Mouse (Mus musculus): ENCODE results near the gene Ankrd55.

Ankrd55 gene

DNA sequence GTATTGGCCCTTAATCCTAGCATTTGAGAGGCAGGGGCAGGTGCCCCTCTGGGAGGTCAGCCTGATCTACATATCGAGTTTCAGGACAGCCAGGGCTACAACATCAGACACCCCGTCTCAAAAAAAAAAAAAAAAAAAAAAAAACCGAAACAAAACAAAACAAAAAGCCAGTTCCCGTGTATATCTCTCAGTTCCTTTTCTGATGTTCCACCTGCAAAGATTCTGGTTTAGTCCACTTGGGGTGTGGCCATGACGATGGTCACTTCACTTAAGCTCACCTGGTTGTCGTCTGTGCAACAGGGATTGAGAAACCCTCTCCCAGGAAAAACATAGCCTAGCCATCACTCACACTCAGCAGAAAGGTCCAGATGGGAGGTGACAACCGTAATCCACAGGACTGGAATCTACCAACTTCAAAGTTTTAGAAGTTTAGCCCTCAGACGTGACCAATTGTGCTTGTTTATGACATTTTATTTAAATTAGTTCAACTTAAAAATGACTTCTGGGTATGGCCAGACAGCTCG is 90.6 kb downstream of the Ankrd55 start:
- no peak for DNase-seq (ENCODE audit: low spot score in 2 of 2)

- DNase-seq (ENCODE audit: low spot score in 2 of 2): no peak
Measured at GRCm38 (mm10) chr13:112381476-112381875, 93.2 kb downstream of the Ankrd55 start.

- no peak for DNase-seq (ENCODE audit: low spot score in 2 of 2)
Measured at GRCm38 (mm10) chr13:112382457-112382856, 94.2 kb downstream of the Ankrd55 start.

- no peak for DNase-seq (ENCODE audit: low spot score in 2 of 2)
Measured at GRCm38 (mm10) chr13:112382956-112383355, 94.7 kb downstream of the Ankrd55 start.

- DNase-seq (ENCODE audit: low spot score in 2 of 2): no peak
Measured at GRCm38 (mm10) chr13:112383941-112384659, 95.8 kb downstream of the Ankrd55 start.

DNA sequence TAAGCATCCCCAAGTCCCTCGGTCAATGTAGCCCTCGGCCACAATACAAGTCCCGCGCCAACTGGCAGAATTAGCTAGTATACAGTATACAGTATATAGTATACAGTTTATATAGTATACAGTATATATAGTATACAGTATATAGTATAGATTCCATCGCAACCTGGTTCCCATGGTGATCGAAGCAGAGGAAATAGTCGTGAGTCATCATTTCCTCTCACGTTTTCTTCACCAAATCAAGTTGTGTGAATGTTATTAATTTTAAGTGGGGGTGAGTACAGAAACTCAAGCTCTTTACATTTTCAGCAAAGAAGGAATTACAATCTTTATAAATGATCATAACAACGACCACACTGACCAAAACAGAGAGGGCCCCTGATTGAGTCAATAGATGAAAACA is 96.8 kb downstream of the Ankrd55 start:
- no peak for DNase-seq (ENCODE audit: low spot score in 2 of 2)

GRCm38 (mm10) chr13:112386494-112387075 is 98.3 kb downstream of the Ankrd55 start:
- DNase-seq (ENCODE audit: low spot score in 2 of 2): no peak

DNA sequence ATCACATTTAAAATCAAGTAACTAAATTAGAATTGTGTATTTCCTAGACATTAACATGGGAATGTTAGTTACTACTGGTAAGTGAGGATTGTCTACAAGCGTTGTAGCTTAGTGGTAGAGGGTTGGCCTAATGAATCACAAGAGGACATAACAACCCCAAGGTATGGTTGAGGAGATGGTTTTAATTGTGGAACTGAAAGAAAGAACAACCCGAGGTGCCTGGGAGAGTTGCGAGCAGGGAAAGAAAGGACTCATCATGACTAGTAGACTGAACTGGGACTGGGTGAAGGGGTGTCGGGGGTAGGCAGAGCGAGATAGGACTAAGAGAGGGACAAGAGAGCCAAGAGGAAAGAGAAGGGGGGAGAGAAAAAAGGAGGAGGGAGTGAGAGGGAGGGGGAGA is 99.0 kb downstream of the Ankrd55 start:
- DNase-seq (ENCODE audit: low spot score in 2 of 2): no peak

GRCm38 (mm10) chr13:112388176-112388575 is 99.9 kb downstream of the Ankrd55 start:
- no peak for DNase-seq (ENCODE audit: low spot score in 2 of 2)

DNA sequence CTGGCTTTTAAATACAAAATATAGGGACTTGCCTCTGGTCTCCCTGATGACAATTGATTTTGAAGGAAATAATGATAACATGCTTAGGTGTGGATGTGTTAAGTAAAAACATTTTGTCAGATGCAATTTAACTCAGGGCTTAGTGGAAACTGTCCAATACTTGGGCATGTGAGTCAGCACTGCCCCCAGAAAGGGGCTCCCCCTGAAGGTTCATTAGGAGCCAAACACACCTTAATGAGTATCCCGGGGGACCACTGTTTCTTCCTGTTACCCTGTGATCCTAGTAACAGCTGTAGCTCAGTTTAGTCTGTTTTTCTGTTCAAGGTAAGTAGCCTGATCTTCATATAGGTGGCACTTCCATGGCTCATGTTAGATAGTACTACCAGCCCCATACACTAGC is 102.0 kb downstream of the Ankrd55 start:
- no peak for DNase-seq (ENCODE audit: low spot score in 2 of 2)

DNA sequence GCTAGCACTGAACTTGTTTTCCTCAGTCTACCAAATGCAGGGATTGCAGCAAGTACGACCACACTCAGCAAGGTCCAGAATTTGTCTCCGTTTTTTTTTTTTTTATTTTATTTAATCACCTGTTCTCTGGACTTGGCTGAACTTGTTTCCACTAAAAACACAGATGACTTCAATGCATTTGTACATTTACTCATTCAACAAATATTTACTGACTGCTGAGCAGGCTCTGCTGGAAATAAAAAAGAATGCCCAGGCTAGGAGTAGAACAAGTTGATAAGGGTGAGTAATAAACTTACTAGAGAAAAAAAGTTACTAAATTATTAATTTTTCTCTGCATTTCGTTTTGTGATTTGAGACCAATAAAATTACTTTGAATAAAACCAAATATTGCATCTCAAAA is 103.1 kb downstream of the Ankrd55 start:
- no peak for DNase-seq (ENCODE audit: low spot score in 2 of 2)

GRCm38 (mm10) chr13:112393356-112393755 is 105.1 kb downstream of the Ankrd55 start:
- DNase-seq (ENCODE audit: low spot score in 2 of 2): no peak

DNA sequence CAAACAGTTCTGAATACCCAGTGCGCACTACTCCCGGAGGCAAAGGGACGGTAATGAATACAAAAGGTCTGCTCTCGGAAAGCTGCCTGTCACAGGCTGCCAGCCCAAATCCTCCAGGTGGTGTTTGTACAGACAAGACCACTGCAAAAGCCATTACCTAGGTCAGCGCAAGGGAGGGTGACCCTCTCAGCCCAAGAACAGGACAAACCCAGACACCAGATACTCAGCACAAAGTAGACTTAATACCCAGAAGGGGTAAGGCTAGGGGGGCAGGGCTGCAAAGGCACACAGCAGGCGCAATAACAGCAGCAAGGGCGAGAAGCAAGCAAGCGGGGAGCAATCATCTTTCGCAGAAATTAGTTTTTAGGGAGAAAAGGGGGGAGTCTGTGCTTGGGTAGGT is 106.0 kb downstream of the Ankrd55 start:
- DNase-seq (ENCODE audit: low spot score in 2 of 2): no peak

GRCm38 (mm10) chr13:112404723-112405122 is 116.5 kb downstream of the Ankrd55 start:
- DNase-seq (ENCODE audit: low spot score in 2 of 2): no peak

DNA sequence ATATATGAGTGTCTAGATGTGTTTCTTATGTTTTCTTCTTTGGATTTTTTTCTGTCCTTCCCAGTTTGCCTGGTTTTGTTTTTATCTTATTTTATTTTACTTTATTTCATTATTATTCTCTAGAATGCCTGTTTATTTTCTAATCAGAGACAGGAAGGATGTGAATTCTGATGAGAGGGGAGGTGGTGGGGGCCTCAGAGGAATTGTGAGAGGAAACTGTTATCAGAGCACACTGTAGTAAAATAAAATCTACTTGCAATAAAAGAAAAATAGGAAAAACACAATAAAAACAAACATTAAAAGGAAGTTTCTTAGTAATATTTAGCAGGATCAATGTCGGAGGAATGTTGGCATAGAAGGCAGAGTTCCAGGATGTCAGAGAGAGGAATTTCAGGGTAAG is 116.9 kb downstream of the Ankrd55 start:
- DNase-seq (ENCODE audit: low spot score in 2 of 2): no peak

GRCm38 (mm10) chr13:112406618-112407017 is 118.4 kb downstream of the Ankrd55 start:
- no peak for DNase-seq (ENCODE audit: low spot score in 2 of 2)

GRCm38 (mm10) chr13:112407181-112407700 is 119.0 kb downstream of the Ankrd55 start:
- no peak for DNase-seq (ENCODE audit: low spot score in 2 of 2)

- no peak for DNase-seq (ENCODE audit: low spot score in 2 of 2)
Measured at GRCm38 (mm10) chr13:112407776-112408490, 119.7 kb downstream of the Ankrd55 start.

GRCm38 (mm10) chr13:112408701-112409100 is 120.5 kb downstream of the Ankrd55 start:
- DNase-seq (ENCODE audit: low spot score in 2 of 2): no peak

DNA sequence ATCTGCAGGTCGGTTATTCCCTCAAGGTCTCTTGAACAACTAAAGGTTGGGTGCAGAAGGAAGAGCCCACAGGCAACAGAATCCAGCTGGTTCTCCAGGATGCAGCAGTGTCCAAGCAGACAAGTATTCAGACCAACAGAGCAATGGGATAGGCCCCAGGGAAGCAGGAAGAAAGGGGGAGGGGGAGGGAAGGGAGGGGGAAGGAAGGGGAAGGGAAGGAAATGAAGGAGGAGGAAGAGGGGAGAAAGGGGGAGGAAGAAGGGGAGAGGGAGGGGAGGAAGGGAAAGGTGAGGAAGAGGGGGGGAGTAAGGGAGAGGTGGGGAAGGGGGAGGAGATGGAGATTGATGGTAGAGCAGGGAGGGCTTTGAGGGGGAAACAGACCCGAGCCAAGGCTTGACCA is 121.1 kb downstream of the Ankrd55 start:
- DNase-seq (ENCODE audit: low spot score in 2 of 2): no peak

GRCm38 (mm10) chr13:112409851-112410250 is 121.6 kb downstream of the Ankrd55 start:
- no peak for DNase-seq (ENCODE audit: low spot score in 2 of 2)

- DNase-seq (ENCODE audit: low spot score in 2 of 2): no peak
Measured at GRCm38 (mm10) chr13:112410461-112410860, 122.2 kb downstream of the Ankrd55 start.
